Mouse (Mus musculus): Measurements from ENCODE around the gene Exosc2.
"Not testable (repeated sequence)": the region's sequence is repeated elsewhere in the genome, so short reads cannot be mapped to it uniquely, and the experiment has no call there.

Exosc2 gene

DNA sequence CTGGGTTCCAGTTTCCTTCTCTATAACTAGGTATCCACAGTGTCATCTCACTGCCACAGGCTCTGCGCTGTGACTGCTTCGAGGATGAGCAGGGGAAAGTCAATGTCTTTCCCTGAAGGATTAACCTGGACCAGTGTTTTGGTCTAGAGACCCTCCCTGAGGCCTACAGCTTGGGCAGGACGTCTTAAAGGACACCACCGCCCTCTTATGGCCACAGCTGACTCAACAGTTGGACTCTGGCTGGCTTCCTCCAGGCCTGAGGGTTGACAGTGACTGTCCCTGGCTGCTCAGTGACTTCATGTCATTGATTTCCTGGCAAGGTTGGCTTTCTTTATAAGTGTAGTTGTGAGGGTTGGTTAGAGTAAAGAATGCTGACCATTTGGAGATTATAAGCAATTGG is 3.2 kb upstream of the Exosc2 start:
- no peak for DNase-seq (ENCODE audit: low read depth, low spot score)

- no peak for DNase-seq (ENCODE audit: low read depth, low spot score)
Observed at GRCm38 (mm10) chr2:31678641-31679040, 8.1 kb downstream of the Exosc2 start.

DNA sequence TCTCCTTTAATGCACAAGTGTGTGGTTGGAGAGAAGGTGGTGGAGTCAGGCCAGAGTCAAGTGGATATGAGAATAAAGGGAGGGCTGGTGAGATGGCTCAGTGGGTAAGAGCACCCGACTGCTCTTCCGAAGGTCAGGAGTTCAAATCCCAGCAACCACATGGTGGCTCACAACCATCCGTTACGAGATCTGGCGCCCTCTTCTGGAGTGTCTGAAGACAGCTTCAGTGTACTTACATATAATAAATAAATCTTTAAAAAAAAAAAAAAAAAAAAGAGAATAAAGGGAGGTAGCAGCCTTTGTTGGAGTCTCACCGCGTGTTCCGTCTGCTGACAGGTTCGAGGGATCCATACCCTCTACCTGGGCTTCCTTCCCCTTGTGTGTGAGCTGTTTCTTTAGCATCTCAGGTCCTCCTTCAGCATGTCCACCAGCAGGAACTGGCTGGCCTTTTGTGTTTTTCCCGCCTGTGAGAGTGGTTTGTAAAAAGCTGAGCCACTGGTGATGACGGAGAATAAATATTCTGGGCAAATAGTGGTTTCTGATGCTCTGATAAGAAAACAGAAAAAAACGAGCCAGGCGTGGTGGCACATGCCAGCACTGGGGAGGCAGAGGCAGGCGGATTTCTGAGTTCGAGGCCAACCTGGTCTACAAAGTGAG is 10.7 kb downstream of the Exosc2 start:
- not testable (repeated sequence) for DNase-seq (ENCODE audit: low read depth, low spot score)

GRCm38 (mm10) chr2:31681731-31682235 is 11.3 kb downstream of the Exosc2 start:
- DNase-seq (ENCODE audit: low read depth, low spot score), result no peak

GRCm38 (mm10) chr2:31683666-31684065 is 13.2 kb downstream of the Exosc2 start:
- peak; percentile 54 for DNase-seq (ENCODE audit: low read depth, low spot score)

DNA sequence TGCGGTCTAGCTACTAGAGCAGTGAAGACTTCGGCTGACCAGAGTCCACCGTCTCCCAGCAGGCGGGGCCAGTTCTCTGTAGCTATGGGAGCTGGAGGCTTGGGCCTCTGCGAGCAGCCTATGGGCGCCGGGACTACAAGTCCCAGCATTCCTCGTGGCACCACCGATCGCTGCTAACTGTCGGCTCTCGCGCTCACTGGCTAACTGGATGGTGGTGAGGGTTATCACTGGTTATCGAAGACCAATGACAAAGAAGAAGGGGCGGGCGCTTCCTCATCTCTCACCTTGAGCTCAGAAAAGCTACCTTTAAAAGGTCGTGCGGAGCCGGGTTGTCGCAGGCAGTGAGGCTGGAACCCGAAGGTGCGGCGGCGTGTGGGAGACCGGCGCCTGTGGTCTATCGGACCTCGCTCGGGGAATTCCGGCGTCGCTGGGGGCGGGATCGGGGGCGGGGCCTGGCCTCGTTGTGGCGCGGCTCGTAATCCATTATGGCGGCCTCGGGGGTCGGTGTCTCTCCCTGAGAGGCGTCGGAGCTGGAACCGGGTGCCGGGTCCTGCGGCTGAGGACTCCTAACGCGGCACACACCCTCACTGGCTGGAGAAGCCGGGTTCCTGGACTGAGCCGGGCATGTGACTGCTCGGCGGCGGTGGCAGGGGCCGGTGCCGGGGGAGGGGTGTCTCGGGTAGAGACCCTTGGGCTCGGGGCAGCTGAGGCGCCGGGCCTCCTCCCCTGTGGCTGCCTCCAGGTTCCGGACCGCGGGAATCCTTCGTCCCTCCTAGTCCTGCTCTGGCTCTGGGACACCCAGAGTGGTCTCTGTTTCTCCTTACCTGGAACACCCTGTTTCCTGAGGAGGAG is 17.8 kb downstream of the Exosc2 start, which contains the start of gene Abl1:
Gene Abl1, plus strand, starts transcription at position 303 of the 852 bp plus-strand sequence.
- peak; percentile 89 for DNase-seq (ENCODE audit: low read depth, low spot score)

- DNase-seq (ENCODE audit: low read depth, low spot score), result no peak
Observed at GRCm38 (mm10) chr2:31689045-31689444, 18.5 kb downstream of the Exosc2 start.

DNA sequence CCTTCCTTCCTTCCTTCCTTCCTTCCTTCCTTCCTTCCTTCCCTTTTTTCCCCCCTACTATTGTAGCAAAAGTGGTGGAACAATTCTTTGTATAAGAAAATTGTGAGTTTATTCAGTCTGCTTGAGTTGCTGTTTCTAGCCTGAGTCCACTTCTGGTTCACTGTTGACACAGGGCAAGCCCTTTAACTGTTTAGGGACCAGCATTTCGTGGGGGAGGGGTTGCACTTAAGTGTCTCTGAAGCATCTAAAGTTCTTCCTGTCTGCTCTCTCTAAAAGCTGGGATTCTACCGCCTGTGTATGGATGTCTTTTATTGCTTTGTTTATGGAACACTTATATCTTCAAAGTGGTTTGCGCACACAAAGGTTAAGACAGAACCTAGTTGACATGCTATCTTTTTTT is 19.5 kb downstream of the Exosc2 start:
- no peak for DNase-seq (ENCODE audit: low read depth, low spot score)

- no peak for DNase-seq (ENCODE audit: low read depth, low spot score)
Observed at GRCm38 (mm10) chr2:31698209-31698608, 27.7 kb downstream of the Exosc2 start.

- no peak for DNase-seq (ENCODE audit: low read depth, low spot score)
Observed at GRCm38 (mm10) chr2:31700545-31701446, 30.3 kb downstream of the Exosc2 start.

DNA sequence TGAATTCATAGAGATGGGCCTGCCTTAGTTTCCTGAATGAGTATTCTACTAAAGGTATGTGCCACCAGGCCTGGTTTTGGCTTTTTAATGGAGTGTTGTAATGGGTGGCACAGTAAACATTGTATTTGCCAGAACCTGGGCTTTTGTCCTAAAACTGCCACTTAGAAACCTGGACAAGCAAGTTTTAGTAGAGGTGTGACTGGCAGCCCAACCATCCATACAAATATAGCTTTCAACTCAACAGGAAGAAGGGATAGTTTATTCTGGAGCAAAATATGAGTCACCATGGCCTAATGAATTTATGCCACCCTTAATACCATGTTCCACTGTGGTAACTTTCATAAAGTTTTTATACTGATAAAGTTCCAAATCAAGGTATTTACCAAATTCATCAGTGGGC is 32.7 kb downstream of the Exosc2 start:
- DNase-seq (ENCODE audit: low read depth, low spot score), result no peak

GRCm38 (mm10) chr2:31705914-31706313 is 35.4 kb downstream of the Exosc2 start:
- DNase-seq (ENCODE audit: low read depth, low spot score), result no peak

- DNase-seq (ENCODE audit: low read depth, low spot score), result no peak
Observed at GRCm38 (mm10) chr2:31706531-31706930, 36.0 kb downstream of the Exosc2 start.

DNA sequence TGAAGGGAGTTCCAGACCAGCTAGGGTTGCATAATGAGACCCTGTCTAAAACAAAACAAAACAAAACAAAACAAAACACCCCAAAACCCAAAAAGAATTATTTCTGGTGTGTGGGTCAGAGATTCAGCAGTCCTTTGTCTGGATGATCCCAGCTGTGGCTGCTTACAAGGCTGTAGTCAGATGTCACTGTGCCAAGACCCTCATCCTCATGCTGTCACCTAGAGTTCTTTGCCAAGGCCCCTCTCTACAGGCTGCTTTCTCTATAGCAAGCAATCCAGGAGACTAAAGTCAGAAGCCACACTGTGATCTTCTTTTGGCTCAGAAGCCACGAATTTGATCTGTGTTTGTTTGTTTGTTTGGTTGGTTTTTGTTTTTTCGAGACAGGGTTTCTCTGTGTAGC is 42.2 kb downstream of the Exosc2 start:
- no peak for DNase-seq (ENCODE audit: low read depth, low spot score)

- DNase-seq (ENCODE audit: low read depth, low spot score), result no peak
Observed at GRCm38 (mm10) chr2:31713813-31714212, 43.3 kb downstream of the Exosc2 start.

GRCm38 (mm10) chr2:31714780-31715179 is 44.3 kb downstream of the Exosc2 start:
- DNase-seq (ENCODE audit: low read depth, low spot score), result no peak

- no peak for DNase-seq (ENCODE audit: low read depth, low spot score)
Observed at GRCm38 (mm10) chr2:31715985-31716384, 45.5 kb downstream of the Exosc2 start.

DNA sequence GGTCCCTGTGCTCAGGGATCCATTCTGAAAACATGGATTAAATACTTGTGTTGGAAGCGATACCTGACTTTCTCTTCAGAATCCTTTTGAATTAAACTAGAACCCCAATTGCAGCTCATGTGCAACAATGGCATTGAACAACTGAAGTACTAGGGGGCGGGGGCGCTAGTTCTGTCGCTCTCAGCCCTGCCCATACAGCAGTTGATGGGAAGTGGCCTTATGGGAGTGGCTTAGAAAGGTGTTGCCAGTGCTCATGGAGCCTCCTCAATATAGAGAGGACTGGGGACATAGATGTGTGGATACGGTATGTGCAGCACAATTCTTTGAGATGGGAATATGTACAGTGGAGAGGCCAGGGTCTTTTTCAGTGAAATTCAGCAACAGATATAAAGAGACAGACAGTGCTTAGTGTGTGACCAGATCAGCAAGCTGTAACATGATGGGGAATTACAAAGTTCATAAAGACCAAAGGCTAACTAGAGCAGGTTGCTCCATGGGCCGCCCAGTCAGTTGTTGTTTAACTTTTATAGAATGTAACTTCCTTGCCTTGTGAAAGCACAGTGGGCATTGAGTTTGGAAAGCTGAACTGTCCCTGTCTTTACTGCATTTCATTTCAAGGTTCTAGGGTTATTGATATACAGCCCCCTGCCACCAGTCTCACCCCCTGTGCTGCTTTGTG is 48.8 kb downstream of the Exosc2 start:
- DNase-seq (ENCODE audit: low read depth, low spot score), result no peak

- no peak for DNase-seq (ENCODE audit: low read depth, low spot score)
Observed at GRCm38 (mm10) chr2:31719944-31720343, 49.4 kb downstream of the Exosc2 start.

DNA sequence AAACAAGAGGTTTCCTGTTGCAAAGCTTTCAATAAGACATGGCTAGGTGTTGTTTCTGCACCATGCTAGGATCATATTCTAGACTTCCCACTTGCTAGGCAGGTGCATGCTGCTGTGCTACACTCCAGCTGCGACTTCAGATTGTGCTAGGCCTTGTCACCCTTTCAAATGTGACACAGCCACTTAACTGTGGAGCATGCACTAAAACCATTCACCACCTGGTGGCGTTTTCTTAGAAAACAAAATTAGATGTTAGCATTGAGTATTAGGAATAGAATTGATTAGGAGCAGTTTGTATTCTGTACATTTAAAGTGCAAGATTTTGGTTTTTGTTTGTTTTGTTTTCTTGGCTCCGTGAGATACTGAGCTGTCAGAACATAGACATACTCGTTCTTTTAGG is 50.3 kb downstream of the Exosc2 start:
- no peak for DNase-seq (ENCODE audit: low read depth, low spot score)
